Mouse (Mus musculus) lung, embryonic 14.5 days (tissue): ENCODE data around the gene Taf8. TPM values are rescaled to one million over a fixed set of nuclear protein-coding genes. Genes with fewer than 3 reads are reported as not detected.

Source experiments
- ATAC-seq: fragments of 200-750 bp; cut with Nextera tagmentation; 2 replicates; pipeline ENCODE4 v1.8.0; 2017; ENCODE audit warnings: mild to moderate bottlenecking, moderate TSS enrichment, moderate library complexity; ENCODE audit not compliant: insufficient read depth
- DNase-seq: peaks from one replicate; pipeline ENCODE4 v3.0.0-alpha.2; 2015
- H3K27ac ChIP-seq: fragments of 300-500 bp; sonication (generic); 2 replicates; pipeline ENCODE4 v1.5.1; 2014; ENCODE audit warnings: low read depth, mild to moderate bottlenecking, moderate library complexity
- H3K27me3 ChIP-seq: fragments of 300-500 bp; sonication (generic); 2 replicates; pipeline ENCODE4 v1.6.1; 2014; ENCODE audit warnings: low read length, control low read depth; ENCODE audit not compliant: insufficient read depth
- H3K36me3 ChIP-seq: fragments of 300-500 bp; sonication (generic); 2 replicates; pipeline ENCODE4 v1.6.1; 2014; ENCODE audit warnings: control low read depth; ENCODE audit not compliant: insufficient read depth
- H3K4me1 ChIP-seq: fragments of 300-500 bp; sonication (generic); 2 replicates; pipeline ENCODE4 v1.6.1; 2014; ENCODE audit warnings: antibody characterized with exemption, control low read depth; ENCODE audit not compliant: insufficient read depth
- H3K4me2 ChIP-seq: fragments of 300-500 bp; sonication (generic); 2 replicates; pipeline ENCODE4 v1.6.1; 2014; ENCODE audit warnings: mild to moderate bottlenecking
- H3K4me3 ChIP-seq: fragments of 300-500 bp; sonication (generic); 2 replicates; pipeline ENCODE4 v1.5.1; 2014; ENCODE audit warnings: low read depth, low read length
- H3K9ac ChIP-seq: fragments of 300-500 bp; sonication (generic); 2 replicates; pipeline ENCODE4 v1.6.1; 2014
- H3K9me3 ChIP-seq: fragments of 300-500 bp; sonication (generic); 2 replicates; pipeline ENCODE4 v1.6.1; 2016; ENCODE audit warnings: low read depth, low read length, control low read depth
- CTCF ChIP-seq: IDR thresholded peaks from 2 replicates; pipeline ENCODE4 v1.5.1; 2016; ENCODE audit warnings: antibody characterized with exemption, low read depth
- WGBS: fragments of 180-500 bp; shearing (Covaris S2); extraction: QIAGEN DNeasy Blood & Tissue Kit; methylation state at CpG from one replicate; pipeline ENCODE4 v1.1.7; 2014; 5-methylcytosine and 5-hydroxymethylcytosine counted together
- polyA plus RNA-seq: library from polyadenylated mRNA; unstranded; fragments of >200 nt; fragmentation: Nextera tagmentation; extraction: Ambion mirVana; gene quantifications from 2 replicates; pipeline ENCODE4 v1.2.1, GENCODE M21; 2014

Taf8 gene
- polyA plus RNA-seq, 1 experiment from 2014 or later = 26.8 TPM

- Histone ChIP-seq H3K27me3 (peaks cover 28% of the 10 kb centered on the region), H3K36me3 (peaks cover 4% of the 10 kb centered on the region; the same call in 1 of the 2 replicates), H3K9ac (peak overlapping the region; percentile 13; the same call in 1 of the 2 replicates), H3K4me1 (0 out of 2 replicates have a peak, but pooled peaks cover 8% of the 10 kb centered on the region), H3K4me2 (peak overlapping the region; percentile 51), H3K4me3 (peak overlapping the region; percentile 24), H3K9me3 (no peaks in the 10 kb centered on the region), H3K27ac (no peak overlapping the region)
- no peak for TF ChIP-seq CTCF
- WGBS = 21% methylated on average over 14 of the region's 14 CpGs
- DNase-seq (no peak), ATAC-seq (no peak)
Measured at GRCm38 (mm10) chr17:47468063-47468462, 34.0 kb downstream of the Taf8 start.

- H3K4me3 ChIP-seq = no peak overlapping the region
- WGBS = 64% methylated on average over 11 of the region's 11 CpGs
- peaks cover 28% of the 10 kb centered on the region for H3K27me3 ChIP-seq
- H3K36me3 ChIP-seq = peaks cover 4% of the 10 kb centered on the region; the same call in 1 of the 2 replicates
- DNase-seq (no peak), ATAC-seq (no peak)
- H3K9ac ChIP-seq = no peak overlapping the region
- H3K27ac ChIP-seq = no peak overlapping the region
- H3K4me1 ChIP-seq = 0 out of 2 replicates have a peak, but pooled peaks cover 9% of the 10 kb centered on the region
- H3K4me2 ChIP-seq = no peak overlapping the region
- no peak for TF ChIP-seq CTCF
- no peaks in the 10 kb centered on the region for H3K9me3 ChIP-seq
Measured at GRCm38 (mm10) chr17:47467659-47468058, 34.4 kb downstream of the Taf8 start.

- peaks cover 17% of the 10 kb centered on the region for H3K4me1 ChIP-seq
- DNase-seq (no peak), ATAC-seq (no peak)
- peaks cover 4% of the 10 kb centered on the region; the same call in 1 of the 2 replicates for H3K36me3 ChIP-seq
- H3K27ac ChIP-seq = no peak overlapping the region
- no peak for TF ChIP-seq CTCF
- H3K9ac ChIP-seq = no peak overlapping the region
- 28% methylated on average over 9 of the region's 9 CpGs for WGBS
- H3K9me3 ChIP-seq = no peaks in the 10 kb centered on the region
- H3K4me3 ChIP-seq = no peak overlapping the region
- H3K4me2 ChIP-seq = no peak overlapping the region
- peaks cover 28% of the 10 kb centered on the region for H3K27me3 ChIP-seq
Measured at GRCm38 (mm10) chr17:47466284-47466683, 35.8 kb downstream of the Taf8 start.

- no peak overlapping the region for H3K4me3 ChIP-seq
- H3K4me1 ChIP-seq = peaks cover 14% of the 10 kb centered on the region
- H3K27me3 ChIP-seq = peaks cover 28% of the 10 kb centered on the region
- no peak for TF ChIP-seq CTCF
- ATAC-seq (no peak), DNase-seq (no peak)
- WGBS = 65% methylated on average over 11 of the region's 11 CpGs
- H3K9ac ChIP-seq = no peak overlapping the region
- no peak overlapping the region for H3K4me2 ChIP-seq
- no peak overlapping the region for H3K27ac ChIP-seq
- no peaks in the 10 kb centered on the region; the same call in 1 of the 2 replicates for H3K36me3 ChIP-seq
- H3K9me3 ChIP-seq = no peaks in the 10 kb centered on the region
Measured at GRCm38 (mm10) chr17:47465016-47465415, 37.1 kb downstream of the Taf8 start.

- Histone ChIP-seq H3K9ac (no peak overlapping the region), H3K27ac (no peak overlapping the region), H3K4me2 (no peak overlapping the region), H3K9me3 (no peaks in the 10 kb centered on the region), H3K4me3 (no peak overlapping the region), H3K36me3 (no peaks in the 10 kb centered on the region; the same call in 1 of the 2 replicates), H3K27me3 (peaks cover 28% of the 10 kb centered on the region), H3K4me1 (peaks cover 14% of the 10 kb centered on the region)
- no peak for DNase-seq
- ATAC-seq = no peak
- TF ChIP-seq CTCF = no peak
- 35% methylated on average over 12 of the region's 12 CpGs for WGBS
Measured at GRCm38 (mm10) chr17:47464248-47464965, 37.7 kb downstream of the Taf8 start.

- H3K4me1 ChIP-seq = peaks cover 14% of the 10 kb centered on the region
- peaks cover 16% of the 10 kb centered on the region for H3K27me3 ChIP-seq
- H3K4me2 ChIP-seq = no peak overlapping the region
- 23% methylated on average over 9 of the region's 9 CpGs for WGBS
- no peaks in the 10 kb centered on the region for H3K9me3 ChIP-seq
- no peak overlapping the region for H3K4me3 ChIP-seq
- H3K27ac ChIP-seq = peak overlapping the region; percentile 75
- H3K9ac ChIP-seq = no peak overlapping the region
- no peak for TF ChIP-seq CTCF
- no peaks in the 10 kb centered on the region; the same call in 1 of the 2 replicates for H3K36me3 ChIP-seq
- ATAC-seq (peak; percentile 78), DNase-seq (peak; percentile 68)
Measured at GRCm38 (mm10) chr17:47462728-47463388, 39.2 kb downstream of the Taf8 start.

- Histone ChIP-seq H3K27ac (peak overlapping the region; percentile 75), H3K27me3 (peaks cover 9% of the 10 kb centered on the region; the same call in 1 of the 2 replicates), H3K4me2 (no peak overlapping the region), H3K36me3 (no peaks in the 10 kb centered on the region; the same call in 1 of the 2 replicates), H3K9ac (no peak overlapping the region), H3K9me3 (no peaks in the 10 kb centered on the region), H3K4me3 (no peak overlapping the region), H3K4me1 (peaks cover 14% of the 10 kb centered on the region)
- ATAC-seq = no peak
- TF ChIP-seq CTCF = no peak
- no peak for DNase-seq
- WGBS = 60% methylated on average over 7 of the region's 7 CpGs
Measured at GRCm38 (mm10) chr17:47462209-47462608, 39.9 kb downstream of the Taf8 start.
